Mouse (Mus musculus): Measurements from ENCODE around the gene Dusp28. TPM values are rescaled to one million over a fixed set of nuclear protein-coding genes. Genes with fewer than 3 reads are reported as not detected.
A peak's percentile ranks its signal among the peaks of the same experiment; 100 is the strongest.

The Dusp28 gene
- total and polyA plus RNA-seq, 3 experiments = 12.5 to 97.2 (median 17.2) TPM

DNA sequence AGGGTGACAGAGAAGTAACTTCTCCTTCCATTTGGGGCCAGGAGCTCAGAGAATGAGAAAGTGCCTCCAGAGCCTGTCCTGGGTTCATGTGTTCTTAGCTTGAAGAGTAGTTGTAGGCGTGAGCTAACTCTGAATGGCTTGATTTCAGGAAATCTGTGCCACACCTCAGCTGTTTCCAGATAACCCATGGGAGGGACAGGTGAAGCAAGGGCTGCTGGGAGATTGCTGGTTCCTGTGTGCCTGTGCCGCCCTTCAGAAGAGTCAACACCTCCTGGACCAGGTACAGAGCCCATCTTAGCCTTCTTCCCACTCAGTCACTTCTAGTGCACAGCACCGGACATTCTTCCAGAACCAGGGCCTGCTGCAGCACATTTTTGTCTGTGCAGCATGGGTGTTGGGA lies 31.0 kb downstream of the Dusp28 start:
- DNase-seq = no peak

DNA sequence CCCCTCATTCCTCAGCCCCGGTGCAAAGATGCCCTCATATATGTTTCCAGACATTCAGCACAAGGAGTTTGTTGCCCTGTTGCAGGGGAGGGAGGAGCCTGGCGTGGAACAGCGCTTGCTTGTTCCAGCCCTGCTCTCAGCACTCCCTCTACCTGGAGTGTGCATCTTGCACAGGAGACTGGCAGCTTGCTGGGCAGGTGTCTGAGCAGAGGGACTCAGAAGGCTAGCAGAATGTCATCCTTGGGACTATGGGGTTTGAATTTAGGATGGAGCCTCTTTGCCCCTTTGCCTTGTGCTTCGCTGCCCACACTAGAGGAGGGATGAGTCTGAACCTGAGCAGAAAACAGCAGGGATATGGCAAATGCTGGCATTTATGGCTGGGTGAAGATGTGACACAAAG lies 33.0 kb downstream of the Dusp28 start:
- no peak for DNase-seq

DNA sequence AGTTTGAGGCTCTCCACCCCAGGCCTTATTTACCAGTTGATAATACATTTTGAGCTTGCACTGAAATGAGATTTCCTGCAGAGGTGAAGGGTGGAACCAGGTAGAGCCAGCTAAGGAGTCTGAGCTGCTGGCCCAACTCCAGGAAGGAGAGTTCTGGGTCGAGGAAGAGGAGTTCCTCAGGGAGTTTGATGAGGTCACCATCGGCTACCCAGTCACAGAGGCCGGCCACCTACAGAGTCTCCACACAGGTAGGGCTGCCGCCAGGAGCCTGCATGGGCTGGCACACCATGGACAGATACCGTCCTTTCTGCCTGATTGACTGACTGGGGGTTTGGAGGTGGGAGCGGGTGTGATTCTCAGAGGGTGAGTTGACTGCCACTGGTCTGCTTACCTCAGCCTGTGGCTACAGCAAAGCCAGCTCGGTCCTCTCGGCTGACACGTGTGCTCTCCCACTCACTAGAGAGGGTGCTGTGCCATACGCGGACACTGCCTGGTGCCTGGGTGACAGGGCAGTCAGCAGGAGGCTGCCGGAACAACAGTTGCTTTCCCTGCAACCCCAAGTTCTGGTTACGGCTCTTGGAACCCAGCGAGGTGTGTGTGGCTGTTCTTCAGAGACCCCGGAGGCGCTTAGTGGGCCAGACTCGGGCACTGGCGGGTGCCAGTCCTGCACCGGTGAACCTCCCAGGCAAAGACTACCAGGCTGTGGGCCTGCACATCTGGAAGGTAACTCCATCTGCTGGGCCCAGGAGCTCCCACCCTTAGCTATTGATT lies 36.6 kb downstream of the Dusp28 start:
- DNase-seq = no peak

DNA sequence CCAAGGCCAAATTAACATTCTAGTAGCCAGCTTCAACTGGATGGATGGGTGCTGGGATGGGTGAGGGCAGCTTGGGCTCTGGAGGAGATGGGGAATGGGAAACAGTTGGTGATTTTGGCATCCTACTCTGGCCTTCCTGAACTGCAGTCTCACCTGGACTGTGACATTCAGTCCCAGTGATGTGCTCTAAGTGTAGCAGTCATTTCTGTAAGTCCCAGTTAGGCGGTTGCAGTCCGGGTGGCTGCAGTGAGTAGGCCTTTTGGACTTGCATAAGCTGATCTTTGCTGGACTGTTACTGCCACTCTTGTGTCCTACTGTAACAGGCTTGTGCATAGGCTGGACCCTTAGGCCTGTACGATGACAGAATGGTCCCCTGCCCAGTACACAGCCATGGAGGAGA lies 41.2 kb downstream of the Dusp28 start:
- DNase-seq = no peak

DNA sequence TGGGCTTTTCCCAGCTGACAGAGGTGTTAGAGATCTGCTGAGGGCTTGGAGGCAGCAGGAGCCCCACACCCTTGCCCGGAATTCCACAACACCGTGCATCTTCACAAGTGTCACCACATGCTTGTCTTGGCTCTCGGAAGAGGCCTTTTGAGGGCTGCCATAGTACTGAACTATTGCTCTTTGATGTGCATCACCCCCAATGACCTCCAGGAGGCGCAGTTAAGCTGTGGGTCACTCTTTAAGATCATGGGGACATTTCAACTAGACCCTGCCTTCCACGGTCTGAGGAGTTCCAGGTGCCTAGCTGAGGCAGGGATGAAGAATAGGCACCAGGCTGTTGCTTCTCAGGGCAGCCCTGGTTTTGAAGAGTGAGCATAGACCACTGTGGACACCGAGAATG lies 42.6 kb downstream of the Dusp28 start:
- DNase-seq = no peak

DNA sequence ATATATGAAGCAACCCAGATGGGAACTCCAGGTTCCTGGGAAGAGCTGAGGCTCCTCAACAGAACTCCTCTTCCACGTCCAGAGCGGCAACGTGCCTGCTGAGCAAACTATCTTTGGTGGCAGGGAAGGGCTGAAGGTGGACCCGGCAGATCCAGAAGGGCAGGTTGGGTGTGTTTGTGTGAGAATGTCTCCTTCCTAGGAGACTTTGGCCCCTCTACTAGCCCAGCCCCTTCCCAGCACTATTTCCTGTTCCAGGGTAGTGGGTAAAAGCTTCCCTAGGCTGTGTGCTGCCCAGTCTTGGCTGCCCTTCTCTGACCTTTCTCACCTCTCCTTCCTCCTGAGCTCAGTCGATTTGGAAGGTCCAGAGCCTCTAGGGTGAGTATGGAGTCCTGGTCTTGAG lies 43.8 kb downstream of the Dusp28 start, which contains the start of gene Gpr35:
Gene Gpr35, plus strand, starts transcription at position 259 of the 400 bp plus-strand sequence.
- no peak for DNase-seq

DNA sequence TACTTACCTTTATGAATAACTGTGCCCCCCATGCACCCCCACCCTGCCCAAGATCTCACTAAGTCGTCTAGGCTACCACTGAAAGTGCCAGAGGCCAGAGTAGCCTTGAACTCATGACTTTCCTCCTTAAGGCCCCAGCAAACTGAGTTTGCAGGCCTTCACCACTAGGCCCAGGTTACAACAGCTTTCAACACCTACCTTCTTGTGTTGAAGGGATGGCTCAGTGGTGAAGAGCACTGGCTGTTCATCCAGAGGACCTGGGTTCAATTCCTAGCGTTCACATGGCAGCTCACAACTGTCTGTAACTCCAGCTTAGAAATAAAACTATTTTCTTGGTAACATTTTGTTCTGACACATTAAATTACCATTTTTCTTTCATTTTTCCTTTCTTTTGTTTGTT lies 46.9 kb downstream of the Dusp28 start:
- DNase-seq = no peak

DNA sequence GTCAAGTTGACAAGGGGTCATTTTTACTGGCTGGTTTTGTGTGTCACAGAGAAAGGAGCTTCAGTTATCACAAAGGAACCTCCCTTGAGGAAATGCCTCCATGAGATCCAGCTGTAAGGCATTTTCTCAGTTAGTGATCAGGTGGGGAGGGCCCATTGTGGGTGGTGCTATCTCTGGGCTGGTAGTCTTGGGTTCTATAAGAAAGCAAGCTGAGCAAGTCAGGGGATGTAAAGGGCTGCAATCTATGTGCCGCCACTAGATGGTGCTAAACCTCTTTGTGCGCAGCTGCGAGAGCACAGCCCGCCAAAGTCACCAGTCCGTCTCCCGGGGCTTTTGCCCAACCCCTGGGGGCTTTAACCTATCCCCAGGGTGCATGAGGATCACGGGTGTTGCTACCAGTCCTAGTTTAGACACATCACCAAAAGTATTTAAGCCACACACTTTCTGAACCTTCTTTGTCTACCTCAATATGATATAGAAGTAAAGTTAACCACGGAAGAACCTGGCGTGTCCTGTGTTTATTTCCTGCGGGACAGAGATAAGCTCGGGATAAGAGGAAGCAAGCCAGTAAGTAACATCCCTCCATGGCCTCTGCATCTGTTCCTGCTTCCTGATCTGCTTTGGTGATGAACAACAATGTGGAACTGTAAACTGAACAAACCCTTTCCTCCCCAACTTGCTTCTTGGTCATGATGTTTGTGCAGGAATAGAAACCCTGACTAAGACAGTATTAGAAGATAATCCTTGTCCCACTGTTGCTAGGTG lies 50.0 kb downstream of the Dusp28 start:
- DNase-seq = peak; percentile 72

Other genes with a start within 250 kb of the Dusp28 start
- gene Gpc1, start 75.3 kb upstream of the Dusp28 start, total RNA-seq (2021) = 10 to 100 TPM; 61.7 to 84.3 TPM
- 43.3 and 49.8 TPM in 2 replicates for gene Gpc1, start 75.3 kb upstream of the Dusp28 start, polyA plus RNA-seq (2012; rRNA removed)
- 1 to 10 TPM in 1 of 2 experiments, under 1 TPM in 1; 0.69 to 1.0 TPM for gene Ankmy1, start 4.1 kb upstream of the Dusp28 start, total RNA-seq (2021)
- 0.18 and 0.26 TPM in 2 replicates for gene Ankmy1, start 4.1 kb upstream of the Dusp28 start, polyA plus RNA-seq (2012; rRNA removed)
- 10 to 100 TPM; 71.2 to 90.8 TPM for gene Rnpepl1, start 3.8 kb downstream of the Dusp28 start, total RNA-seq (2021)
- gene Rnpepl1, start 3.8 kb downstream of the Dusp28 start, polyA plus RNA-seq (2012; rRNA removed) = 524 and 593 TPM in 2 replicates
- gene Capn10, start 27.4 kb downstream of the Dusp28 start, total RNA-seq (2021) = 10 to 100 TPM; 16.1 to 18.3 TPM
- 45.9 and 50.7 TPM in 2 replicates for gene Capn10, start 27.4 kb downstream of the Dusp28 start, polyA plus RNA-seq (2012; rRNA removed)
- gene Gpr35, start 43.9 kb downstream of the Dusp28 start, total RNA-seq (2021) = 1 to 10 TPM in 1 of 2 experiments, under 1 TPM in 1; 0.76 to 2.2 TPM
- 1.2 and 2.1 TPM in 2 replicates for gene Gpr35, start 43.9 kb downstream of the Dusp28 start, polyA plus RNA-seq (2012; rRNA removed)
- under 1 TPM in 1 of 2 experiments, not detected in 1; 0.26 TPM for gene Aqp12, start 99.4 kb downstream of the Dusp28 start, total RNA-seq (2021)
- gene Aqp12, start 99.4 kb downstream of the Dusp28 start, polyA plus RNA-seq (2012; rRNA removed) = not detected in 2 replicates
- 10 to 100 TPM; 33.6 to 43.0 TPM for gene Kif1a, start 195.0 kb downstream of the Dusp28 start, total RNA-seq (2021)
- gene Kif1a, start 195.0 kb downstream of the Dusp28 start, polyA plus RNA-seq (2012; rRNA removed) = 25.7 and 29.0 TPM in 2 replicates
- gene Agxt, start 228.3 kb downstream of the Dusp28 start, total RNA-seq (2021) = under 1 TPM in 1 of 2 experiments, not detected in 1; 0.92 TPM
- 0.44 TPM in 1 of 2 replicates, not detected in the other for gene Agxt, start 228.3 kb downstream of the Dusp28 start, polyA plus RNA-seq (2012; rRNA removed)